In genomic region chr15:31367481-31368200, GRCm38 (mm10) we compare ENCODE assay signal across 8 mouse cellular contexts. TPM values are rescaled to one million over a fixed set of nuclear protein-coding genes. Genes with fewer than 3 reads are reported as not detected.
DNase-seq lines count a peak whose midpoint lies in the region; ATAC-seq and TF ChIP-seq lines count a peak whose summit lies in the region.

Gene Ankrd33b (minus strand): TSS chr15:31367726.

- intact Hi-C loops in heart, adult 2 months (cut with DNase I): loop anchor here (2.0 kb wide), 4 partner anchors 17 to 53 kb away; no protein-coding TSS in a partner anchor

- no peaks in the 10 kb centered on the region for H3K36me3 ChIP-seq in heart, adult 2 months (ENCODE audit: control insufficient read depth, insufficient read depth, low read length)
- no peaks in the 10 kb centered on the region for H3K36me3 ChIP-seq in kidney, adult 2 months (ENCODE audit: control insufficient read depth, insufficient read depth, low read length)
- H3K36me3 ChIP-seq in limb, embryonic 15.5 days: no peaks in the 10 kb centered on the region
- no peaks in the 10 kb centered on the region for H3K36me3 ChIP-seq in midbrain, embryonic 15.5 days (replicated peaks)
- no peaks in the 10 kb centered on the region for H3K36me3 ChIP-seq in stomach, postnatal 0 days (ENCODE audit: control insufficient read depth, insufficient read depth, low read length)

- TF ChIP-seq CTCF in heart, adult 2 months (IDR thresholded peaks at IDR 0.05): no peak
- TF ChIP-seq CTCF in kidney, adult 2 months (conservative IDR thresholded peaks at IDR 0.05; ENCODE audit: insufficient read depth, insufficient read length, low read depth, low read length): no peak
- no peak for TF ChIP-seq CTCF in stomach, postnatal 0 days (IDR thresholded peaks at IDR 0.05; ENCODE audit: low read depth)

- 0 out of 2 replicates have a peak, but pooled peaks have one; percentile 52 for TF ChIP-seq POLR2A in heart, adult 2 months (IDR thresholded peaks at IDR 0.05; ENCODE audit: insufficient read depth, low read depth, low read length)
- TF ChIP-seq POLR2A in kidney, adult 2 months (IDR thresholded peaks at IDR 0.05; ENCODE audit: low read depth, low read length): peak; percentile 48

- peak within 1 kb of the TSS; percentile 96 for H3K9ac ChIP-seq in heart, adult 2 months (ENCODE audit: low read depth, low read length)
- H3K9ac ChIP-seq in limb, embryonic 15.5 days: peak within 1 kb of the TSS; percentile 26
- H3K9ac ChIP-seq in midbrain, embryonic 15.5 days: peak within 1 kb of the TSS; percentile 51
- peak within 1 kb of the TSS; percentile 57 for H3K9ac ChIP-seq in stomach, postnatal 0 days (ENCODE audit: low read length)

- ATAC-seq in frontal cortex, adult (ENCODE audit: low TSS enrichment): peak; percentile 28
- no peak for ATAC-seq in limb, embryonic 15.5 days (ENCODE audit: insufficient number of reproducible peaks, low FRiP score, low TSS enrichment, low read depth)
- ATAC-seq in midbrain, embryonic 15.5 days (replicated peaks): peak; percentile 46; the same call in 1 of the 2 replicates
- peak; percentile 45; the same call in 1 of the 2 replicates for ATAC-seq in stomach, postnatal 0 days (ENCODE audit: low FRiP score, low TSS enrichment)

- WGBS in heart, adult 2 months: 1% methylated on average over 48 of the region's 49 CpGs
- 1% methylated on average over 49 of the region's 49 CpGs for WGBS in kidney, adult 2 months
- WGBS in limb, embryonic 15.5 days: under 1% methylated on average over 49 of the region's 49 CpGs
- WGBS in midbrain, embryonic 15.5 days: under 1% methylated on average over 48 of the region's 49 CpGs
- WGBS in stomach, postnatal 0 days: 1% methylated on average over 38 of the region's 49 CpGs

- H3K9me3 ChIP-seq in limb, embryonic 15.5 days: no peaks in the 10 kb centered on the region
- no peaks in the 10 kb centered on the region for H3K9me3 ChIP-seq in midbrain, embryonic 15.5 days
- no peaks in the 10 kb centered on the region for H3K9me3 ChIP-seq in stomach, postnatal 0 days (ENCODE audit: control insufficient read depth, low read length)

- no peak for DNase-seq in frontal cortex, postnatal 25 days (ENCODE audit: low spot score in 2 of 2)
- peak; percentile 72 for DNase-seq in embryo, embryonic 10 days (ENCODE audit: low spot score)
- peak; percentile 87 to 88 for DNase-seq in heart, adult 2 months
- peak; percentile 93 for DNase-seq in kidney, adult 2 months
- DNase-seq in stomach, postnatal 0 days (ENCODE audit: low spot score): peak; percentile 37

- H3K4me1 ChIP-seq in heart, adult 2 months (ENCODE audit: control insufficient read depth, insufficient read depth, low read length): peaks cover 5% of the 10 kb centered on the region
- H3K4me1 ChIP-seq in kidney, adult 2 months (ENCODE audit: control insufficient read depth, insufficient read depth, low read length): peaks cover 12% of the 10 kb centered on the region; the same call in 1 of the 2 replicates
- peaks cover 34% of the 10 kb centered on the region for H3K4me1 ChIP-seq in limb, embryonic 15.5 days
- H3K4me1 ChIP-seq in midbrain, embryonic 15.5 days: peaks cover 32% of the 10 kb centered on the region
- 0 out of 2 replicates have a peak, but pooled peaks cover 5% of the 10 kb centered on the region for H3K4me1 ChIP-seq in stomach, postnatal 0 days (replicated peaks; ENCODE audit: control insufficient read depth, insufficient read depth)

- H3K79me2 ChIP-seq in heart, adult 2 months (replicated peaks; ENCODE audit: control insufficient read depth, insufficient read depth, low read length): peaks cover 2% of the 10 kb centered on the region; the same call in 1 of the 2 replicates

- H3K27me3 ChIP-seq in heart, adult 2 months (ENCODE audit: control insufficient read depth, insufficient read depth, low read length): no peaks in the 10 kb centered on the region
- H3K27me3 ChIP-seq in kidney, adult 2 months (replicated peaks; ENCODE audit: control insufficient read depth, insufficient read depth, low read length): no peaks in the 10 kb centered on the region
- H3K27me3 ChIP-seq in limb, embryonic 15.5 days: peaks cover 67% of the 10 kb centered on the region
- H3K27me3 ChIP-seq in midbrain, embryonic 15.5 days (replicated peaks): peaks cover 65% of the 10 kb centered on the region
- H3K27me3 ChIP-seq in stomach, postnatal 0 days (ENCODE audit: control insufficient read depth, insufficient read depth, low read length): peaks cover 4% of the 10 kb centered on the region; the same call in 1 of the 2 replicates

- peak within 1 kb of the TSS; percentile 82 for H3K27ac ChIP-seq in heart, adult 2 months
- peak within 1 kb of the TSS; percentile 95 for H3K27ac ChIP-seq in kidney, adult 2 months (ENCODE audit: insufficient read depth, low read depth, low read length)
- H3K27ac ChIP-seq in limb, embryonic 15.5 days: no peak within 1 kb of the TSS
- H3K27ac ChIP-seq in midbrain, embryonic 15.5 days: no peak within 1 kb of the TSS
- no peak within 1 kb of the TSS for H3K27ac ChIP-seq in stomach, postnatal 0 days (replicated peaks)

- TF ChIP-seq EP300 in heart, adult 2 months (IDR thresholded peaks at IDR 0.05; ENCODE audit: insufficient read depth, low read depth, low read length): 0 out of 2 replicates have a peak, but pooled peaks have one; percentile 21
- no peak for TF ChIP-seq EP300 in stomach, postnatal 0 days (optimal IDR thresholded peaks at IDR 0.05)

- peak within 1 kb of the TSS; percentile 98 for H3K4me2 ChIP-seq in limb, embryonic 15.5 days
- peak within 1 kb of the TSS; percentile 100 for H3K4me2 ChIP-seq in midbrain, embryonic 15.5 days
- peak within 1 kb of the TSS; percentile 99 for H3K4me2 ChIP-seq in stomach, postnatal 0 days (replicated peaks; ENCODE audit: low read depth)

- peak within 1 kb of the TSS; percentile 78 for H3K4me3 ChIP-seq in heart, adult 2 months
- H3K4me3 ChIP-seq in kidney, adult 2 months (ENCODE audit: insufficient read depth, low read depth, low read length): peak within 1 kb of the TSS; percentile 95
- H3K4me3 ChIP-seq in limb, embryonic 15.5 days: peak within 1 kb of the TSS; percentile 54
- H3K4me3 ChIP-seq in midbrain, embryonic 15.5 days: peak within 1 kb of the TSS; percentile 58
- H3K4me3 ChIP-seq in stomach, postnatal 0 days (ENCODE audit: low read depth, low read length): peak within 1 kb of the TSS; percentile 60

RNA-seq across cellular contexts. Expression of gene Ankrd33b, which starts in this region (rescaled TPM):
- total RNA-seq in heart, adult 2 months (2021): 10 to 100 TPM; 28.6 to 32.8 TPM
- 7.8 and 16.5 TPM in 2 replicates for polyA plus RNA-seq in heart, adult 2 months (2012; rRNA removed)
- 21.8 and 26.9 TPM in 2 replicates for polyA plus RNA-seq in kidney, adult 2 months (2012; rRNA removed)
- 0.57 and 0.61 TPM in 2 replicates for polyA plus RNA-seq in limb, embryonic 15.5 days (2015; fragmentation: Nextera tagmentation; extraction: Ambion mirVana)
- 0.65 and 1.1 TPM in 2 replicates for polyA plus RNA-seq in midbrain, embryonic 15.5 days (2015; fragmentation: Nextera tagmentation; extraction: Ambion mirVana)
- polyA plus RNA-seq in stomach, postnatal 0 days (2015; fragmentation: Nextera tagmentation; extraction: Ambion mirVana): 0.27 and 0.41 TPM in 2 replicates

Comparison
In these comparisons a context has a peak if more than half of its experiments do, and no peak if none do; other contexts are left out.
1. Peak in DNase-seq, ATAC-seq, H3K4me3 ChIP-seq, H3K9ac ChIP-seq and H3K4me2 ChIP-seq in stomach, postnatal 0 days; RNA of the gene not detected or under 1 TPM.
2. DNase-seq: peak in embryo, embryonic 10 days (single experiment), heart, adult 2 months (2 of 2) and kidney, adult 2 months (single experiment); none in frontal cortex, postnatal 25 days (0 of 2).
3. H3K27ac ChIP-seq: peak in heart, adult 2 months (single experiment) and kidney, adult 2 months (single experiment); none in limb, embryonic 15.5 days (single experiment), midbrain, embryonic 15.5 days (single experiment) and stomach, postnatal 0 days (single experiment).
4. H3K9ac ChIP-seq: peak in every context shown above with its lines; median percentile 96 in heart, adult 2 months; 57 in stomach, postnatal 0 days; 51 in midbrain, embryonic 15.5 days; 26 in limb, embryonic 15.5 days.
5. Peak in every context shown above with its lines, with median percentiles within 50 percentile points of each other: H3K4me3 ChIP-seq and H3K4me2 ChIP-seq.